Mouse (Mus musculus): ENCODE measurements around the gene Rpl18.

The Rpl18 gene

DNA sequence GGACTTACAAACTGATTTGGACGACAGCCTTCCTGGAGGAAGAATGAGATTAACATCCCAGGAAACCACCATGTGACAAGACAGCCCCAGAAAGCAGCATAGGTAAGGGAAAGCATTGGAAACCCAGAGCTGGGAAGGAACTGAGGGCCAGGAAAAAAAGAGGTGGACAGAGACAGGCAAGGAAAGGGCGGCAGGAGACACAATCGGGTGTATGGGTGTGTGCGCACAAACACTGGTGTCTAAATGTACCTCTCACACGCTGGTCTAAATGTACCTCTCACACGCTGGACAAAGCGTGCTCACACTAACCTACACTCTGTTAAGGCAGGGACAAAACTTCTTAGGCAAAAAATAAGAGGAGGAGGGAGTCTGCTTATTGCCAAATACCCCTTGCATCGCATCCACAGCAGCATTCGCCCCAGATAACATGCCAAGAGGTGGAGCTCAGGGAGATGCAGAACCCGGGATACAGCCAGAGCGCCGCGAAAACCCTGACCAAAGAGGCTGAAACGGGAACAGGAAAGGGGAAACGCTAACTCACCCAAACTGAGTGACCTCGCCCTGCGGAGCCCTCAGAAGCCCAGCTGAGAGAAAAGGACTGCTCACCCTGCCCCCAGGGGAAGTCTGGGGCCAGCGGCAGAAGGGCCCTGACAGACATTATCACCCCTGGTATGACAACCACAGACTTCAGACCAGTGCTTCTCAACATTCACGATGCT, 643 bp downstream of the Rpl18 start:
- no peak for DNase-seq

DNA sequence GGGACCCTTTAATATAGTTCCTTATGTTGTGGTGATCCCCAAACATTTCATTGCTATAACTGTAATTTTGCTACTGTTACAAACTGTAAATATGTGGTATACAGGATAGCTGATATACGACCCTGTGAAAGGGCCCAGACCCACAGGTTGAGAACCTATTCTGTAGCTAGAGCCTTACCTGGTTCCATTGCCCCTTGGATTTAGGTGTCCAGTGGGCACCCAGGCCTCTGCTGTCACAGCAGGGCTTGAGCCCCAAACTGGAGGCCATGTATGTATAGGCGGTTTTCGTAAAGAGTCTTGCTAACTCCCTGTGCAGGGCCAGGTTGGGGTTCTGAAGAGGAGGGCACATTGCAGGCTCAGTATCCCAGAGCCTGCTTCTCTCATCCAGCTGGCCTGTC, 1.2 kb downstream of the Rpl18 start:
- DNase-seq: no peak

DNA sequence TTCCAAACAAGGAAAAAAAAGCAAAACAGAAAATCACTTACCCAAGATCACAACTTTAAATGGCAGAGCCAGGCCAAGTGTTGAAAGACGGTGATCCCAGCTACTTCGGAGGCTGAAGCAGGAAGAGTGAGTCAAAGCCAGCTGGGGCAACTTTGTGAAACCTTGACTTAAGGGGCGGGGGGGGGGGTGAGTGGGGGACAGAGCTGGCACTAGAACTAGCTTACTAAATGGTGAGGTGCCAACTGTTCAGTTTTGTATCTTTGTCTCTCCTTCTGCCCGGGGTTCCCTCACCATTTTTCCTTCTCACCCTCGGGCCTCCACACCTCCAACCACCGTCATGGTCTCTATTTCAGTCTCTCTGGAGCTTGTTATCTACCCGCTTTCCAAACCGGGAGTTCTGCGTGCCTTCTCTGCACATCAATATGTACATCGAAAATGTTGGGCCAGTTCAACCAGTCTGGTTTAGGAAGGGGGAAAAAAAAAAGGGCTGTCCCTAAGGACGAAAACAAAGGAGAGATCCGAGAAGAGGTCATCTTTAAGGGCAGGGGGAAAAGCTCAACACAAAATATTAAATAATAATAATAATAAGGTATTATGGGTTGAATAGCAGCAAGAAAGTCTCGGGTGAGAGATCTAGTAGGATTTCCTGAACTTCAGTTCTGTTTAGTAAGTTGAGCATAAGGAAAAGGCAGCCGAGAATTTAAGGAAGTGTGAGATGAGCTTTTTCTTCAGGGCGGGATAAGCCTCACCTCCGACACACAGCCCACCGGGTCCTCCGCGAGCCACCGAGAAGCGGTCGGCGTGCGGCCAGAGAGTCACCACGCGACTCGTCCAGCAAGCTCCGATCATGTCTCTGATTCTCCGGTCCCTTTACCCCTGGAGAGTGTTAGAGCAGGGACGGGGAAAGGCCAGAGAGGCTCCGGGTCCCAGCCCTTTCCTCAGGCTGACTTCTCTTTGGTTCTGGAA, 2.0 kb downstream of the Rpl18 start:
- DNase-seq: no peak

DNA sequence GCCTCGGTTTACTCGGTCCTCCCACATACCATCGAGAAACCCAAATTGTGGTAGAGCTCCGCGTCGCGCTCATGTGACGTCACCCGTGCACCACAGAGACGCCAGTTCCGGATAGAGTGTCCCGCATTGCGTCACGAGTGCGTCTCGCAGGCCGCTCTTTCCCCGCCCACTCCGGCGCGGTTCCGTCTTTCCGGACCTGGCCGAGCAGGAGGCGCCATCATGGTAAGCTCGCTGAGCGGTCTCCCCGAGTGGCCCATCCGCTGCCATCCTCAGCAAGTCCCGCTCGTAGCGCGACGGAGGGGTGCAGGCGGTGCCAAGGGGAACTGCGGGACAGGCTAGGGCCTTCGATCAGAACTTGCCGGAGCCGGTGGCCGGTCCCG, 2.7 kb downstream of the Rpl18 start, which contains the start of gene Sphk2:
TSS of gene Sphk2 (minus strand) at position 85 of the 380 bp plus-strand sequence.
- peak; percentile 97 for DNase-seq

DNA sequence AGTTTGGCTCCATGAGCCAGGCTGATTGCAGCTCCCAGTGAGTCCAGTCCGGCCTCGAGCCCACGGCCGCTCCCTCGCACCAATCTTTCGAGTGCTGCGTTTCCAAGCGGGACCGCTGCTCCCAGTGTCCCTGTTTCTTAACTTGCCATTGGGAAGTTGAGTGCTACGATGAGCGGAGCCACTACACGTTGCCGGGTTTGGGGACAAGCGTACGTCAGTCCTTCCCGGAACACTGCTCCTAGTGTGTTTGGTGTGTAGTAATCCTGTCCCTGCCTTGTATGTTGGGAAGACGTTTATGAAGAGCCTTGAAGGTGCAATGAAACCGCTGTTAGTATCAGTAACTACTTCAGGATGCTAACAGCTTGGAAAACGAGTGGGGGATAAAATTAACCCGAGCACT, 3.1 kb downstream of the Rpl18 start:
- DNase-seq: no peak

DNA sequence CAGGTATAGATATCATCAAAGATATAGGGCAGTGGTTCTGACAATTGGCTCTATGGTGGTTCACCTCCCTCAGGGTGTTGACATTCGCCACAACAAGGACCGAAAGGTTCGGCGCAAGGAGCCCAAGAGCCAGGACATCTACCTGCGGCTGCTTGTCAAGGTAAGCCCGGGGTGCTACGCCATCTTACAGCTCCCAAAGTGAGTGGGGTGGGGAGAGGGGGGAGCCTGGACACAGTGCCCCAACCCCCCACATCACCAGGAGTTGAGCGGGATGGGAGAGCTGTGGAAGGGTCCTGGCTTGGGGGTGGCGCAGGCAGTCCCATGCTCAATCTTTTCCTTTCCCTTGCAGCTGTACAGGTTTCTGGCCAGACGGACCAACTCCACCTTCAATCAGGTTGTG, 3.9 kb downstream of the Rpl18 start:
- no peak for DNase-seq

DNA sequence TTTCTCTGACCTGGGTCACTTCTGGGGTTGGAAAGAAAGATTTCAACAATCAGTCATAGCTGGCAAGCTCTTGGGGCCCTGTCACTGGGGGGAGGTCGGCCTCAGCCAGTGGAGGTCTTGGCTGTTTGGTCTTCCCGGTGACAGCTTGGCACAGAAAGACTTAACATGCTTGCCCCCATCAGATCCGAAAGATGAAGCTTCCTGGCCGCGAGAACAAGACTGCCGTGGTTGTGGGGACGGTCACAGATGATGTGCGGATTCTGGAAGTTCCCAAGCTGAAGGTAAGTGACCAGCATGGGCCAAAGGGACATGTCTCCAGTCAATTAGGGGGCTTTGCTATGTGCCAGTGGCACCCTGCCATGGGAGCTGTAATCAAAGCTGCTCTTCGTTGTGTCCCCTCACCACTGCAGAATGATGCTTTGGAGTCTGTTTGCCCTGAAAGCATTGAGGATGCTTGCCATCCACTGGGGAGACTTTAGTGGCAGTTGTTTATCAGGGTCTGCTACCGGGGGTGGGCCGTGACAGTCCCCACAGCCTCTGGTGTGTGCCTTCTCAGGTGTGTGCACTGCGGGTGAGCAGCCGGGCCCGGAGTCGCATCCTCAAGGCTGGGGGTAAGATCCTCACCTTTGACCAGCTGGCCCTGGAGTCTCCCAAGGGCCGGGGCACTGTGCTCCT, 4.6 kb downstream of the Rpl18 start:
- DNase-seq: no peak

DNA sequence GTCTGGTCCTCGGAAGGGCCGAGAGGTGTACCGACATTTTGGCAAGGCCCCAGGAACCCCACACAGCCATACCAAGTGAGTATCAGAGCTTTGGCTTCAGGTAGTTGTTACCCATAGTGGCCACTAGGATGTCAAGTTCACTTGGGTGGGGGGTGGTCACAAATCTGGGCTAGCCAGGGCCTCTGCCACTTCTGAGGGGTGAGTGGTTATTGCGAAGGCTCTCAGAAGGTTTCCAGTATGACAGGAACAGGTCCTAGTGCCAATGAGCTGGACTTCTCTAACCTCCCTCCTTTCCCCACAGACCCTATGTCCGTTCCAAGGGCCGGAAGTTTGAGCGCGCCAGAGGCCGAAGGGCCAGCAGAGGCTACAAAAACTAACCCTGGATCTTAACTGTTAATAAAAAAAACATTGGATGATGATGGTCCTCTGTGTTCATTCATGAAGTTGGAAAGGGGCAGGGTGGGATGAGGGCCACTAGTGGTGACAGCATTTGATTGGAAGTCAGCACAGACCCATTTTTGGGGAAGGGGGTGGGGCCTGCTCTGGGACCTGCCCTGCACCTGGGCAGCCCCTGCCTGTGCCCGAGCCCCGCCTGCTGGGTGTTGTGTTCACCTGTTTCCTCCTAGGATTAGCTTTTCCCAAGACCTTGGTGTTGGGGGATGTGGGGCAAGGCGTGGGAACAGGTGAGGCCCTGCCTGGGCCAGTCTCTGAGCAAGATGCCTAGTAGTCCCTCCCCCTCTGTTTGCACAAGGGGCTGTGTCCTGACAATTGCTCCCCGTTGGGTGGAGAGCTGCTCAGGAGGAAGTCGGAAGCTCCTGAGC, 5.4 kb downstream of the Rpl18 start, which contains the start of gene Fam83e:
TSS of gene Fam83e (plus strand) at position 800 of the 821 bp plus-strand sequence.
- DNase-seq: no peak

DNA sequence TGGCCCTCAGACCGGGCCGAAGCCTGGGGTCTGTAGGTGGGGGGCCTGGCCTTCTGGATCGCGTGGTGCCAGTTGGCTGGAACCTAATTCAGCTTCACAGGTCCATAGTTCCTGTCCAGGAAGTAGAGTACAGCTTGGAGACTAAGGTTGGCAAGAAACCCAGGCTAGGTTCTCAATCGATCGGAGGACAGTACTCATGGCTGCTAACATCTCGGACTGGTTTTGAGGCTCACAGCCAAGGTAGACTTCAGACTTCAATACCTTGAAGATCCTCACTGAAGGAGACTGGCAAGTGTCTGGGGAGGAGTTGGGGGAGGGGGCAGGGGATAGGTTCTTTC, 5.9 kb downstream of the Rpl18 start:
- DNase-seq: no peak

DNA sequence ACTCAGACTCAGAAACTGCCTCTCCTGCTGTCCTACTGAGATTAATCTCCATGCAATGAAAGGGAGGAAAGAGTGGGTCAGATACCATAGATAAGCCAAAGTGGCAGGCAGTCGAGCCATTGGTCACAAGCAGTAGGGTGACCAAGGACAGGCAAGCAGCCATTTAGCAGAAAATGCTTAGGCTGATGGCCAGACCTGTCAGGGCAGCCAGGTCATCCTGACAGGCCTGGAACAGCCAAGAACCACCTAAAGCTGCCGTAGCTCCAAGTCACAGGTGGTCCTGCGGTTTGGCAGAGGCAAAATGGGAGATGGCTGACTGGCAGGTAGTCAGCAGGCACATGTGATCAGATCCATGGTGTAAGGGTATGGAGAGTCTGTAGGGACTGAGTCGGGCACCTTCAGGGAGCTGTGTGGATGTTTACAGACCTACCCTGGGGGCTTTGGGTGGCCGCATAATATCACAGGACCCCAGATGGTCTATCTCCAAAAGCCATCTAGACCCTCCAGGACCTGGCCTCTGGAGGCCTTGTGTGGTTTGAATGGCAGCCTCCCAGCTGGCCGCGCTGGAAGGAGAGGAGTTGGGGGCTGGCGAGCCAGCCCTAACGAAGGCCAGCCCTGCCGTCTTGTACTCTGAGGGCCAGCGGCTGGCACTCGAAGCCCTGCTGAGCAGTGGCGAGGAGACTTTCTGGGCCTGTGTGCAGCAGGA, 6.5 kb downstream of the Rpl18 start:
- no peak for DNase-seq

DNA sequence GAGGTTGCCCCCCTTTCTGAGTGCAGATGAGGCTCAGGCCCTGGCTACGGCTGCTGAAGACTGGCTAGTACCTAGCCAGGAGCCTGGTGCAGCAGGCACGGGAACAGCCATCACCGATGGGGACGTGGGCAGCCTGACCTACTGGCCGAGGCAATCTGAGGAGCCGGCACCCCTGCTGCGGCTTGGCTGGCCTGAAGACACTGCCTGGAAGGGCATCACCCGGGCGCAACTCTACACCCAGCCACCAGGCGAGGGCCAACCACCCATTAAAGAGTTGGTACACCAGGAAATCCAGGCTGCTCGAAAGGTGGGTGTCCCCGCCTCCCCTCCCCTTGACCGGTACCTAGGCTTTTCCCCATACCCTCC, 7.1 kb downstream of the Rpl18 start:
- no peak for DNase-seq

DNA sequence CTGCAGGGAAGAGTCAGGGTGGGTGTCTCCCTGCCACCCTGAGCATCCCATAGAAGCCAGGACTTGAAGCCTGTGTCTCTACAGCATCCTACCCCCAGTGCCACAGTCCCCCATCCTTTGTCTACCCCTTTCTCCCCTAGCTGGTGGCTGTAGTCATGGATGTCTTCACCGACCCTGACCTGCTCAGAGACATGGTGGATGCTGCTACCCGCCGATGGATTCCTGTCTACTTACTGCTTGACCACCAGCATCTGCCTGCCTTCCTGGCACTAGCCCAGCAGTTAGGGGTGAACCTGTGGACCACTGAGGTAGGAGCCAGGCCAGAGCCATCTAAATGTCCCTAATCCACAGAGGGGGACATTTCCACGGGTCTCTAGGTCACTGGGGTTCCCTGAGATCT, 8.0 kb downstream of the Rpl18 start:
- no peak for DNase-seq

DNA sequence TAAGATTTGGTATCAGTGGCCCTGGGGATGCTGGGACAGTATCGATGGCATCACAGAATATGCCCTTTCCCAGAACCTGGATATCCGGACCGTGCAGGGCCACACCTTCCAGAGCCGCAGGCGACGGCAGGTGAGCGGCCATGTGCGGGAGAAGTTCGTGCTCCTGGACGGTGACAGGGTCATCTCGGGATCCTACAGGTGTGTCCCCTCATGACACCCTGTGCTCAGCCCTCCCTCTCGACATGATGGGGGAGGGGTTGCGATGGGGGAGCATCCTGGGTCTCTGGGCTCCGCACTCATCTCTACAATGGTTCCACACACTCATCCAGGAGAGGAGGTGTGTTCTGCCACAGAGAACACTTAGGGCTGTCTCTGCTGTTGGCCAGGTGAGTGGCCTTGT, 8.5 kb downstream of the Rpl18 start:
- no peak for DNase-seq

DNA sequence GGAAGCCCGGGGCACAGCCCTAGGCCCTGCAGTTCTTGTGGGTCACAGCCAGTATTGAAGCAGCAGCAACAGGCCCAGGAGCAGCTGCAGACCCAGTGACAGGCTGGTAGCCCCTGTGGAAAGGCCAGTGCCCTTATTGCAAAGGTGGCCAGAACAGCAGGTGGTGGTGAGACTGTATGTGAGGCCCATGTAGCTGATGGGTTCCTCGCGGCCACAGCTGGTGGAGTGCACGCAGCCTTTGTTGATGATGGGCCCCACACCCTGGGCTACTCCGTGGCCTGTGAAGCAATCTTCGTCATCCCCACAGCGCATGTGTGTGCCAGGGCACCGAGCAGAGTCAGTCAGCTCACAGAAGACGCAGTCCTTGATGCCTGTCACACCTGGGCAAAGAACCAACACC, 9.9 kb downstream of the Rpl18 start:
- no peak for DNase-seq

DNA sequence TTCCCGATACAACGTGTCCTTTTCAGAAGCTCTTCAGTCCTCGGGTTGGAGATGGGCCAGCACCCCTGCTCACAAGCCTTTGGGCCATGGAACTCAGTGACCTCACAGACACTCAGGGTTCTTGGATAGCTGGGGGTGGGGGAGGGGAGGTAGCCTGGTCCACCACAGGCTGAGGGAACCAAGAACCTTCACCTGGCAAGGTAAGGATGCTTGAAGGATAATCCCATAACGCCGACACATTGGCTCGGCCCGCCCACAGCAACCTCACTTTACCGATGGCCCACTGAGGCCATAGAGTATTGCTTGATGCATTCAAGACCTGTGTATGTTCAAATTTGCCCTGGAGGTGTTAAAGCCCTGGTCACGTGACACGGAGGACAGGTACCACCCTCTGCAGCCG, 10.5 kb downstream of the Rpl18 start, which contains the start of gene Spaca4:
TSS of gene Spaca4 (minus strand) at position 101 of the 400 bp plus-strand sequence.
- DNase-seq: no peak

DNA sequence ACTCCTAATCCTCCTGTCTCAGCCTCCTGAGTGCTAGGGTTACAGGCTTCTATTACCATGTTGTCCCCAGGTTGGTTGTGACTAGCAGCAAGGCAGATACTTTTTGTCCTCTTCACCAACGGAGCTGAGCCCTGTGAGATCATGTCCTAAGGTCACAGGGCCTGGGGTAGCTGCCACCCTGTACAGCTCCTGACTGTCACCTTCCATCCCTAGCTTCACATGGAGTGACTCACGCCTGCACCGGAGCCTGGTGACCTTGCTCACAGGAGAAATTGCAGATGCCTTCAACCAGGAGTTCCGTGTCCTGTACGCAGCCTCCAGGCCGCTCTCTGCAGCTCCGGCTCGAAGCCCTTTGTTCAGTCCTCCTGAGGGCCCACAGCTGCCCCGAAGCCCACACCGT, 11.2 kb downstream of the Rpl18 start:
- DNase-seq: no peak

DNA sequence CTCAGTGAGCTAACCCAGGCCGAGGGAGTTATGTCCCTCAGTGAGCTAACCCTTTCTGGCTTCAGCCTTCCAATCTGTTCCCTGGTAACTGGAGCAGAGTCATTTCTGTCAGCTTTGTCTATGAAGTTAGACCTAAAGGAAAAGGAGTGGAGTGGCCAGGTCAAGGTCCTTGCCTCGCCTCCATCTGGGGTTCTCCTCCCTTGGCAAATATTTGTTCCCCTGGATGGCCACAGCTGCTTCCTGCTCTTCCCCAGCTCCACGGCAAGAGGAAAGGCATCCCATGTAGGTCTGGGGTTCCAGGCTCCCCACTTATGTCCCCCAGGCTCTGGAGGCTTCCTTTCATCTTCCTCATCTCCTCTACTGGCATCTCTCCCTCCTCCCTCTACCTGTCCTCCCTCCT, 12.4 kb downstream of the Rpl18 start:
- DNase-seq: no peak

DNA sequence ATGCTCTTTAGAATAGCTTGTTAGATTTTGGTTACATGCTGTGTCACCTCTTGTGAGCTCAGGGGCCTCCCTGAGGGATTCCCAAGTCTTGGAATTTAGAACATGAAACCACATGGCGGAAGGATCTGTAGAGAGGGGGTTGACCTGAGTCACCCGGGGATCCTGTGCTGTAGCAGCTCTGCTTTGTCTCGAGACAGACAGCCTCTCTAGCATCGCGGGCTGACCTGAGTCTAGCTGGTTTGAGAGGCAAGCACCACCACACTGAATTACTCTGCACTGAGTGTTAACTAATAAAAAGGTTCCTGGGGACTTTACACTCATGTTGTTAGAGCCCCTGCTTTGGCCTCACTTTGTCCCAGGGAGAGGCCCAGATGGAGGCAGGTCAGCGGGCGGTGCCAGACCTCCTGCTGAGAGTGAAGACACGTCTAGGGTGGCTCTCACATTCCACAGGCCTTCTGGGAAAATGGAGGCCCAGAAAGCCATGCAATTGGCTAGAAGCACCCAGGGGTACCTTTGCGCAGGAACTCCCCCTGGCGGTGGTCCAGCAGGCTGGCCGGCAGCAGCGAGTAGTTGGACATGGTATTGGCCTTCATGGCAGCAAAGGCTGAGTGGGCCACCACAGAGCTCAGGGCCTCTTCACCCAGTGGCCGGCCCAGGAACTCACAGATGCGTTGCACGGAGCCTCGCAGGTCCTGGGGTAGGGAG, 15.6 kb downstream of the Rpl18 start:
- no peak for DNase-seq

DNA sequence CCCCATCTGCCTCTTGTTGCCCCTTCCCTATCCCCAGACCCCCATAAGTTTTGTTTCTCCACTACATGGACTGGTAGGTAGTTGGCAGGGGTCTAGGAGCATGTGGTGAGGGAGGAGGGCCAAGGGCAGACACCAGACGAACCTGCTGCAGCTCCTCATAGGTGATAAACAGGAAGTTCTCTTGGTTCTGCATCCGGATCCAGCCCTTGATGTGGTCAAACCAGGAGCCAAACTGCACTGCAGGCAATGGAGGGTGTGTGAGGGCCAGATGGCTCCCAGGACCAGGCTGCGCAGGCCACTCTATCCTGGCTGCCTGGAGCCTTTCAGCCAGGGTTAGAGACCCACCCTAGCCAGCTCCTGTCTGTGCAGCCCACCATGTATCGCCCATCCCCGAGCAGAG, 18.2 kb downstream of the Rpl18 start:
- DNase-seq: no peak

DNA sequence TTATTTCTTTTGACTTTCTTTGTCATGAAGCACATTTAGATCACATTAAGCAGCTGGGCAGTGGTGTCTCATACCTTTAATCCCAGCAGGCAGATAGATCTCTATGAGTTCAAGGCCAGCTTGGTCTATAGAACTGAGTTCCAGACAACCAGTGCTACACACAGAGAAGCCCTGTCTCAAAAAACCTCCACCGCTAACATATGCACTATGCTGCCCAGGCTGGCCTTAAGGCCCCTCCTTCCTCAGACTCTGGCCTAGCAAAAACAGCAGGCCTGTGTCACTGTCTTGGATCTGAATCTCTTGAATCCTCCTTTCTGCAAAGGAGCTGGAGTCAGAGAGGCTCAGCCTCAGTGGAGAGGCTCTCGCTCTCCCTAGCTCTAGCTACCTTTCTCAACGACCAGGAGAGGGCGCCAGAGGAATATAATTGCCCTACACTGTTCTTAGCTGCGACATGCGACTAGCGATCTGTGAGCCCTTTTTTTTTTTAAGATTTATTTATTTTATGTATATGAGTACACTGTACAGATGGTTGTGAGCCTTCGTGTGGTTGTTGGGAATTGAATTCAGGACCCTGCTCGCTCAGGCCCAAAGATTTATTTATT, 24.0 kb downstream of the Rpl18 start:
- peak; percentile 67 for DNase-seq

DNA sequence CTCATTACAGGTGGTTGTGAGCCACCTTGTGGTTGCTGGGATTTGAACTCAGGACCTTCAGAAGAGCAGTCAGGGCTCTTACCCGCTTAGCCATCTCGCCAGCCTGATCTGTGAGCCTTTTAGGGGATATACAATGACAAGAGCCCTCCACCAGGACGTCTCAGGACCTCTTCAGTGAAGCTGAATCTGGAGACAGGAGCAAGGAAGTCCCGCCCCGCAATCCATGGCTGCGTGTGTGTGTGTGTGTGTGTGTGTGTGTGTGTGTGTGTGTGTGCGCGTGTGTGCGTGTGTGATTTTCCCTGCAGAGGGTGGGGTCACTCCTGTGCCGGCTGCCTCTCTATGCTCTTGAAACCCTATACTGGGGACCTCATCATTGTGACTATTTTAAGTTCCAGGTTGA, 24.6 kb downstream of the Rpl18 start:
- no peak for DNase-seq
